Mouse (Mus musculus) bone marrow macrophage, adult 2 months (primary cell): ENCODE results near the gene Doc2b.

Experiments
- CTCF ChIP-seq: IDR thresholded peaks from 2 replicates; pipeline ENCODE4 v1.5.1; 2012; ENCODE audit warnings: low read depth, mild to moderate bottlenecking, low read length, moderate library complexity
- POLR2A ChIP-seq: IDR thresholded peaks from 2 replicates; pipeline ENCODE4 v1.6.1; 2012; ENCODE audit warnings: mild to moderate bottlenecking, low read depth, low read length, borderline replicate concordance

GRCm38 (mm10) chr11:75833081-75833480 lies 37.2 kb upstream of the Doc2b start:
- TF ChIP-seq CTCF (no peak), POLR2A (no peak)
